Mouse (Mus musculus): Measurements from ENCODE around the gene Gm13290.
"Not testable (repeated sequence)": the region's sequence is repeated elsewhere in the genome, so short reads cannot be mapped to it uniquely, and the experiment has no call there.

The Gm13290 gene

GRCm38 (mm10) chr4:88782335-88782734, 8.7 kb downstream of the Gm13290 start:
- DNase-seq = peak; percentile 29 to 39

GRCm38 (mm10) chr4:88785409-88785808, 11.8 kb downstream of the Gm13290 start, which contains the start of gene Gm13276:
Gene Gm13276 (plus strand): TSS chr4:88785709.
- DNase-seq = not testable (repeated sequence)

GRCm38 (mm10) chr4:88788402-88788801, 14.8 kb downstream of the Gm13290 start, which contains the start of gene Gm13277:
Gene Gm13277 (plus strand): TSS chr4:88788632.
- peak; percentile 81 to 86 for DNase-seq

GRCm38 (mm10) chr4:88791250-88791649, 17.6 kb downstream of the Gm13290 start, which contains the start of gene Gm13278:
Gene Gm13278 (plus strand): TSS chr4:88791550.
- DNase-seq = not testable (repeated sequence)

GRCm38 (mm10) chr4:88793936-88794675, 20.5 kb downstream of the Gm13290 start, which contains the start of gene Gm13275:
Gene Gm13275 (plus strand): TSS chr4:88794487.
- peak; percentile 49 to 63 for DNase-seq

GRCm38 (mm10) chr4:88797097-88797496, 23.5 kb downstream of the Gm13290 start, which contains the start of gene Gm13279:
Gene Gm13279 (plus strand): TSS chr4:88797397.
- not testable (repeated sequence) for DNase-seq

GRCm38 (mm10) chr4:88799365-88799764, 25.7 kb downstream of the Gm13290 start, which contains the start of gene Gm13285:
Gene Gm13285 (plus strand): TSS chr4:88799665.
- DNase-seq = not testable (repeated sequence)

GRCm38 (mm10) chr4:88802954-88803353, 29.3 kb downstream of the Gm13290 start, which contains the start of gene Gm13287:
Gene Gm13287 (plus strand): TSS chr4:88803254.
- not testable (repeated sequence) for DNase-seq

- DNase-seq = not testable (repeated sequence)
Observed at GRCm38 (mm10) chr4:88805231-88805630, 31.6 kb downstream of the Gm13290 start, which contains the start of gene Gm13288. Gene Gm13288 (plus strand): TSS chr4:88805531.

GRCm38 (mm10) chr4:88805761-88806160, 32.1 kb downstream of the Gm13290 start:
- DNase-seq = peak; percentile 47 to 68

GRCm38 (mm10) chr4:88815928-88816327, 42.3 kb downstream of the Gm13290 start, which contains the start of gene Ifna7:
Gene Ifna7 (plus strand): TSS chr4:88816228.
- DNase-seq = no peak

GRCm38 (mm10) chr4:88819659-88820058, 46.0 kb downstream of the Gm13290 start, which contains the start of gene Ifna11:
Gene Ifna11 (plus strand): TSS chr4:88819959.
- DNase-seq = no peak

GRCm38 (mm10) chr4:88822995-88823394, 49.4 kb downstream of the Gm13290 start:
- DNase-seq = peak; percentile 17 to 27
